Mouse (Mus musculus): ENCODE data around the gene S100pbp.

DNA sequence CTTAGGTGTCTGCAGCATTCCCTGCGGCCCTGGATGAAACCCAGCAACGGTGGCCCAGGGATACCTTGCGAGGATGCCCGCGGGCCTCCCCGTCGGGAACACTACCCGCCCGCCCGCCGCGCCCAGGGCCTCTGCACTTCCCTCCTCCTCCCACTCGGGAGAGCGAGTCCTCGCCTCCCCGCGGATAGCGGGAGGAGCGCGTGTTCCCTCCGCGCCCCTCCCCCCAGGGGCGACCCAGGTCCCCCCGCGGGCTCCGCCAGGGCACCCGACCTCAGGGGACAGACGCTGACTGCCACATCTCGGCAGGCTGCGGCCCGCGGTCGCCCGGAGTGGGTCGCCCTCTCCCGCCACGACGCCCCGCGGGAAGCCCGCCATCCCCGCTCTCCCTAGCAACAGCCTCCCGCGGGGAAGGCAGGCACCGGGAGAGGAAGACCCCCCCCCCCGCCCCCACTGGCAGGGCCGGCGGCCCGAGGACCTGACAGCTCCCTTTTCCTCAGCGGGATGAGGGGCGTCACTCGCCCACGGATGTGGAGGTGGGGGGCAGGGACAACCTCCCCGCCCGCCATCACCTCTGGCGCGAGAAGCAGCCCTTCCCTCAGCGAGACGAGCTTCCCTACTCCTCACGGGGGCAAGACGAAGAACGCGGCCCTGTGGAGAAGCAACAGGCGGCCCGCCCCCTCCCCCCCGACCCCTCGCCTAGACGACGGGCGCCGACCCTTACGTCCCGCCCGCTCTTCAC, 555 bp downstream of the S100pbp start:
- TF ChIP-seq FLI1 (IDR thresholded peaks at IDR 0.05; ENCODE audit: low read length) (no peak), GATA1 (IDR thresholded peaks at IDR 0.05; ENCODE audit: borderline replicate concordance, low read length) (no peak)

All from megakaryocyte, embryonic 14.5 days (primary cell).